Mouse (Mus musculus) kidney, postnatal 0 days (tissue): ENCODE data around the gene Nde1. TPM values are rescaled to one million over a fixed set of nuclear protein-coding genes. Genes with fewer than 3 reads are reported as not detected.

Source experiments
- ATAC-seq: fragments of 200-750 bp; cut with Nextera tagmentation; replicated peaks from 2 replicates; pipeline ENCODE4 v1.8.0; 2017; ENCODE audit warnings: low read depth, moderate number of reproducible peaks, moderate TSS enrichment, moderate library complexity; ENCODE audit not compliant: low FRiP score
- DNase-seq: peaks from one replicate; pipeline ENCODE4 v3.0.0-alpha.2; 2016; ENCODE audit warnings: low spot score
- H3K27ac ChIP-seq: fragments of 300-500 bp; sonication (generic); 2 replicates; pipeline ENCODE4 v1.5.1; 2014; ENCODE audit warnings: mild to moderate bottlenecking
- H3K27me3 ChIP-seq: fragments of 300-500 bp; sonication (generic); 2 replicates; pipeline ENCODE4 v1.6.1; 2014; ENCODE audit warnings: low read length, mixed read lengths; ENCODE audit not compliant: insufficient read depth
- H3K36me3 ChIP-seq: fragments of 300-500 bp; sonication (generic); 2 replicates; pipeline ENCODE4 v1.6.1; 2014; ENCODE audit warnings: low read length, mixed read lengths; ENCODE audit not compliant: insufficient read depth
- H3K4me1 ChIP-seq: fragments of 300-500 bp; sonication (generic); replicated peaks from 2 replicates; pipeline ENCODE4 v1.6.1; 2014; ENCODE audit warnings: antibody characterized with exemption, low read length, mixed read lengths; ENCODE audit not compliant: insufficient read depth
- H3K4me2 ChIP-seq: fragments of 300-500 bp; sonication (generic); 2 replicates; pipeline ENCODE4 v1.6.1; 2014; ENCODE audit warnings: mild to moderate bottlenecking, low read length, moderate library complexity, mixed read lengths
- H3K4me3 ChIP-seq: fragments of 300-500 bp; sonication (generic); replicated peaks from 2 replicates; pipeline ENCODE4 v1.5.1; 2014; ENCODE audit warnings: low read depth, low read length
- H3K9ac ChIP-seq: fragments of 300-500 bp; sonication (generic); 2 replicates; pipeline ENCODE4 v1.6.1; 2014; ENCODE audit warnings: low read depth, low read length
- H3K9me3 ChIP-seq: fragments of 300-500 bp; sonication (generic); replicated peaks from 2 replicates; pipeline ENCODE4 v1.6.1; 2016; ENCODE audit warnings: low read length, inconsistent platforms, mixed read lengths
- CTCF ChIP-seq: IDR thresholded peaks from 2 replicates; pipeline ENCODE4 v1.5.1; 2016; ENCODE audit warnings: antibody characterized with exemption, low read depth, mild to moderate bottlenecking, moderate library complexity
- WGBS: fragments of 180-500 bp; shearing (Covaris S2); extraction: QIAGEN DNeasy Blood & Tissue Kit; methylation state at CpG from one replicate; pipeline ENCODE4 v1.1.7; 2014; 5-methylcytosine and 5-hydroxymethylcytosine counted together
- polyA plus RNA-seq: library from polyadenylated mRNA; unstranded; fragments of >200 nt; fragmentation: Nextera tagmentation; extraction: Ambion mirVana; gene quantifications from 2 replicates; pipeline ENCODE4 v1.2.1, GENCODE M21; 2015

Gene Nde1
- polyA plus RNA-seq, 1 experiment from 2014 or later: 67.3 TPM

DNA sequence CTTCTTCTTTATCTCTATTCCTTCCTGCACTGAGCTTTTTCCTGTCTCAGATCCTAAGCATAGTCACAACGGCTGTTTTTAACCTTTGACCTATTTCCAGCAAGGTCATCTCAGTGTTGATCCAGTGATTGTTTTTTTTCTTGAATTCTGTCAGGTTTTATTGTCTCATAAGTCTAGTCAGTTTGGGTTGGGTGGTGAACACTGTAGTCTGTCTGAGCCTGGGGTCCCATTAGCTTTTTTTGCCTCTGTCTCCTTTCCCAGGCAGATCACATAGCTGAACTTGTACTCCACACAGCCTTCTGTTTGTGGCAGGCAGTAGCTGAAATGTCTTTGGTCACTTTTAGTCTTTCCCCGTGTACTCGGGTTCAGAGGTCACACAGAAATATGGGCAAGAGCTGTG is 15.0 kb downstream of the Nde1 start:
- ATAC-seq (no peak), DNase-seq (no peak)
- no peak overlapping the region for H3K9ac ChIP-seq
- no peak overlapping the region for H3K4me2 ChIP-seq
- peaks cover 65% of the 10 kb centered on the region for H3K36me3 ChIP-seq
- H3K27ac ChIP-seq: no peak overlapping the region
- no peak for TF ChIP-seq CTCF
- WGBS: 34% methylated on average over 3 of the region's 3 CpGs
- no peak overlapping the region for H3K4me3 ChIP-seq
- no peaks in the 10 kb centered on the region for H3K4me1 ChIP-seq
- no peaks in the 10 kb centered on the region for H3K27me3 ChIP-seq
- H3K9me3 ChIP-seq: no peaks in the 10 kb centered on the region

DNA sequence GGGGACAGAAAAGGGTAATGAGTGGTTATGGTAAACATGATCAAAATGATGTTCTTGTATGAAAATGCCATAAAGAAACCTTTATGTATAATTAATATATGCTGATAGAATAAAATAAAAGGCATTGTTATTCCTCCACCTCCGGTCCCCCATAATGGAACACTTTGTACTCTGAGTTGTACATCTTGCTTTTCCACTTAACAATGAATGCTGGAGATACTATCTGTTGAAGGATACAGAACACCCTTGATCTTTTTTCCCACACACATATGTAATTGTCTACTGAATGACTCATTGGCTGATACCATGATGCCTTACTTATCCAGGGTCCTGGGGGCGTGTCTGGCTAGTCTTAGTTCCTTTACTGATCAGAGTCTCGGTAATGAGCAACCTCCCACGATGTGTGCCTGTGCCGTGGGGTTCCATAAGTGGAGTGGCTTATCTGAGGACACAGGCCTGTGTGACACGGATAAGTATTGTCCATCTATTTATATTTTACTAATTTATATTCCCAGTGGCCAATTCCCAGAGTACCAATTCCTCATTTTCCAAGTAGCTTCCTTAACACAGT is 17.2 kb downstream of the Nde1 start:
- DNase-seq (no peak), ATAC-seq (no peak)
- Histone ChIP-seq H3K27ac (no peak overlapping the region), H3K4me2 (no peak overlapping the region), H3K9ac (no peak overlapping the region), H3K4me3 (no peak overlapping the region), H3K27me3 (no peaks in the 10 kb centered on the region), H3K4me1 (no peaks in the 10 kb centered on the region), H3K36me3 (peaks cover 63% of the 10 kb centered on the region), H3K9me3 (no peaks in the 10 kb centered on the region)
- no peak for TF ChIP-seq CTCF
- WGBS: 77% methylated on average over 6 of the region's 6 CpGs

DNA sequence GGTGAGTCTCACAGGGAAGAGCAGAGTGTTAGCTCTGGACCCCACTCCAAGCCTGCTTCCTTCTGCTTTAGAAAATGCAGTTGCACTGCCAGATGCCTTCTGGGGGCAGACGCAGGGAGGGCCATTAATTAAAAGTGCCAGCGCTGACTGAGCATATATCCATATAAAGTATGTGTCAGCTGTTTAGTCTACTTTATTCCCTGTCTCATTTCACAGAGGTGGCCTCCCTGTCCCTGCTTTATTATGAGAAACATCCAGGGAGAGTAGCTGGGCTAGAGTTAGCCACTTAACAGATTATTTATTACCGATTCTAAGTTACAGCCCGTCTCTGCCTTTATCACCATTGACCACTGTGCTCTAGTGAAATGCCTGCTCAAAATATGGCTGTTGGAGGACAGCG is 19.3 kb downstream of the Nde1 start:
- no peak overlapping the region for H3K4me2 ChIP-seq
- H3K27ac ChIP-seq: 0 out of 2 replicates have a peak overlapping the region, but pooled peaks have one; percentile 19
- TF ChIP-seq CTCF: no peak
- no peaks in the 10 kb centered on the region for H3K27me3 ChIP-seq
- no peak for DNase-seq
- H3K36me3 ChIP-seq: peaks cover 61% of the 10 kb centered on the region
- no peak overlapping the region for H3K9ac ChIP-seq
- no peak for ATAC-seq
- no peak overlapping the region for H3K4me3 ChIP-seq
- H3K4me1 ChIP-seq: no peaks in the 10 kb centered on the region
- WGBS: 47% methylated on average over 5 of the region's 5 CpGs
- no peaks in the 10 kb centered on the region for H3K9me3 ChIP-seq

DNA sequence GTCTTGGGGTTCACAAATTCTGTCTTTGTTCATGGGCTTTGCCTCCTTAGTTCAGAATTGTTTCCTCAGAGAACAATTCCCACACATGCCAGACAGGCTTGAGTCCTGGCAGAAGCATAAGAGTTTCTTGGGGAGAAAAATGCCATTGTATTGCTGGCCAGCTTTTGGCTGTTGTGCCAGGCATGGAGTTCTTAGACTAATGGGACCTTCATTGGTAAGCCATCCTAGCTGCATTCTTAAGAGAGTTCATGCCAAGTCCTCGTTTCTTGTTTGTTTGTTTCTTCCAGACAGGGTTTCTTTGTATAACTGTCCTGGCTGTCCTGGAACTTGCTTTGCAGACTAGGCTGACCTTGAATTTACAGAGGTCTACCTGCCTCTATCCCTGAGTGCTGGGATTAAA is 20.8 kb downstream of the Nde1 start:
- H3K4me3 ChIP-seq: no peak overlapping the region
- no peak overlapping the region for H3K9ac ChIP-seq
- H3K4me2 ChIP-seq: no peak overlapping the region
- WGBS: 82% methylated on average over 1 of the region's 1 CpGs
- no peaks in the 10 kb centered on the region for H3K27me3 ChIP-seq
- no peak overlapping the region for H3K27ac ChIP-seq
- no peak for ATAC-seq
- no peaks in the 10 kb centered on the region for H3K9me3 ChIP-seq
- H3K36me3 ChIP-seq: peaks cover 59% of the 10 kb centered on the region
- no peak for TF ChIP-seq CTCF
- no peaks in the 10 kb centered on the region for H3K4me1 ChIP-seq
- DNase-seq: no peak

DNA sequence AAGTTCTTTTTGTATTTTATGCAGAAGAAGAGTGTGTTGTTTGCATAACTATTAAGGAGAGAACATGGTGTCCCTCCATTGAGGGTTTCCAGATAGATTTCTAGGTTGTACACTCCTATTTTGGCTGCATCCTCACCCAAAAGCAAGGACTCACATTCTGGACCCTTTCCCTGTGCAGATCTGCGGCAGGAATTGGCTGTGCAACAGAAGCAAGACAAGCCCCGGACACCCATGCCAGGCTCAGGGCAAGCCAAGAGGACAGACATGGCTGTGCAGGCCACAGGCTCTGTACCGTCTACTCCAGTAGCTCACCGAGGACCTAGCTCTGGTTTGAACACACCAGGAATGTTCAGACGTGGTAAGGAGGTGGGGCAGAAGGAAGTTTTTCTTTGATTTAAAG is 22.4 kb downstream of the Nde1 start:
- 94% methylated on average over 5 of the region's 5 CpGs for WGBS
- H3K4me2 ChIP-seq: no peak overlapping the region
- no peaks in the 10 kb centered on the region for H3K9me3 ChIP-seq
- no peak overlapping the region for H3K4me3 ChIP-seq
- no peak overlapping the region for H3K9ac ChIP-seq
- ATAC-seq (no peak), DNase-seq (no peak)
- no peaks in the 10 kb centered on the region for H3K27me3 ChIP-seq
- H3K4me1 ChIP-seq: no peaks in the 10 kb centered on the region
- no peak overlapping the region for H3K27ac ChIP-seq
- TF ChIP-seq CTCF: no peak
- peaks cover 59% of the 10 kb centered on the region for H3K36me3 ChIP-seq

DNA sequence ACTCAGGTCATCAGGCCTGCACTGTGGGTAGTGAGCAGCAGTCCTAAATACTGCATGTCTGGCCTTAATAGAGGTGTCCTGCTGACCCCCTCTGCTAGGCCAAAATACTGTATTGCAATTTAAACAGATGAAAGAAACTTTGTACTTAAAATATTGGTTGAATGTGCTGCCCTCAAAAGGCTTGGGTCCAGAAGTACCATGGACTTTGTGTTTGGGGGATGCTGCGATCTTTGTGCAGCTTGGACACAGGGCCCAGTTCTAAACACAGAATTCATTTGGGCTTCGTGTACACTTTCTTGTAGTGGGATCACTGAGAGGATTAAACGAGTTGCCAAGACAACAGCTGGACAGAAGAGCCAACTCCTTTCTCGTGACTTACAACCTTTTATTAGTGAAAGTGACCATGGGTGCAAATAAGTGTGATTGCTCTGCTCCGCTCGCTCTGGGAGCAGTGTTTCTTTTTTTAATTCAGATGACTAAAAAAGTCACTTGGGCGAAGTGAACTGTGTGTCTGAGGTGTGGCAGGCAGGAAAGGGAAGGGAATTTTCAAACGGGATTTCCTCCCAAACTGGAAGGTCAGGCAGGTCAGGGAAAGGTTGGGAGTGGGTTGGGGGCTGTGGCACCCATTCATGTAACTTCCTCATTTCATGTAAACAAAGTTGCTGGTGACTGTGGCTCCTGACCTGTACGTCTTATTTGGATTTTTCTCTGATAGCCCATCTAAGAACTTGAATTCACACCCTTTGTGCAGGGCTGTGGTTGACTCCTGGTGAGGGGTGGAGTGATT is 31.3 kb downstream of the Nde1 start:
- no peaks in the 10 kb centered on the region for H3K27me3 ChIP-seq
- 61% methylated on average over 9 of the region's 9 CpGs for WGBS
- H3K36me3 ChIP-seq: peaks cover 37% of the 10 kb centered on the region
- no peak overlapping the region for H3K27ac ChIP-seq
- no peaks in the 10 kb centered on the region for H3K9me3 ChIP-seq
- no peak overlapping the region for H3K9ac ChIP-seq
- DNase-seq: no peak
- H3K4me3 ChIP-seq: no peak overlapping the region
- H3K4me1 ChIP-seq: no peaks in the 10 kb centered on the region
- TF ChIP-seq CTCF: no peak
- ATAC-seq: no peak
- H3K4me2 ChIP-seq: no peak overlapping the region

DNA sequence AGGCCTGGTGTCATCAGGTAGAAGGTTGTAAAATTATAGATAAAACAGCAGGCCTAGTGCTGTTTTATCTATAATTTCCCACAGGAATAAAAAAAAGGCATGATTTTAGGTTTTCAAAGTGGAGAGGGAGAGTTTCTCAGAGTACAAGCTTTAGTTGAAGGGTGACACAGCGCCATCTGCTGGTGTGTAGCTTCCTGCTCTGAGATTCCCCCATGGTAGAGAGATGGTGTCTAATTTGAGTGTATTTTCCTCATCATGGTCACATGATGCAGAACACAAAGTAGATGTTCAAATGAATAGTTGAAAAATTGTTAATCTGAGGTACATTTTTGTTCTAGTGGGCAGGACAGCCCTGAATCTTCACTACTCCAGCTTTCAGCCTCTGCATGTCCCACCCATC is 32.4 kb downstream of the Nde1 start:
- no peak overlapping the region for H3K4me3 ChIP-seq
- no peak overlapping the region for H3K27ac ChIP-seq
- 31% methylated on average over 1 of the region's 1 CpGs for WGBS
- no peaks in the 10 kb centered on the region for H3K9me3 ChIP-seq
- H3K27me3 ChIP-seq: no peaks in the 10 kb centered on the region
- DNase-seq (peak; percentile 63), ATAC-seq (0 out of 2 replicates have a peak, but pooled peaks have one; percentile 44)
- peaks cover 26% of the 10 kb centered on the region for H3K36me3 ChIP-seq
- H3K4me2 ChIP-seq: no peak overlapping the region
- TF ChIP-seq CTCF: peak; percentile 72
- H3K4me1 ChIP-seq: no peaks in the 10 kb centered on the region
- H3K9ac ChIP-seq: no peak overlapping the region
